Mouse (Mus musculus): ENCODE measurements at regions not wholly inside any gene's neighbourhood (a gene's known extent, or its start where the extent isn't known, plus 50 kb on each side); places are given as distances from the start of the nearest gene placed in this dataset.

DNA sequence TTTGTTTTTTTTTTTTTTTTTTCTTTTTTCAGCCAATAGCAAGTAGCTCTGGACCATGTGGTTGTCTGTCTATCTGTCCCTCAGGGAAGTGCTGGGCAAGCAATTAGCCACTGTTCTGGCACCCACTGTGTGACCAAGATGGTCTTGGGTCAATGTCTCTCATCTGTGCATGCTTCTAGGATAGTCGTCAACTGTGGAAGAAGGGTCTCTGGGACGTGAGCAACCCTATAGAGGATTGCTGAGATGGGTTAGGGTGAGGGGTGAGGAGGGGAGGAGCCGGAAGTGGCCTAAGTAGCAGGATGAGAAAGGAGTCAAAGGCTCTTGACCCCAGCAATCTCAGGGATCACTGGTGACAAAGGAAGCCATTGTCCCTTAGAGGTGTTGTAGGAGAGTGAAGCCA, 259.6 kb downstream of the Foxo1 start:
- H3K4me3 ChIP-seq (replicated peaks): no peak overlapping the region
- H3K27me3 ChIP-seq (replicated peaks): peaks cover 40% of the 10 kb centered on the region
- no peak for TF ChIP-seq FLI1 (IDR thresholded peaks at IDR 0.05; ENCODE audit: low read length)
- TF ChIP-seq GATA1 (IDR thresholded peaks at IDR 0.05; ENCODE audit: borderline replicate concordance, low read length): no peak
- H3K4me1 ChIP-seq: no peaks in the 10 kb centered on the region
- no peaks in the 10 kb centered on the region for H3K36me3 ChIP-seq (replicated peaks; ENCODE audit: low read length)
- peaks cover 4% of the 10 kb centered on the region; the same call in 1 of the 2 replicates for H3K9me3 ChIP-seq

DNA sequence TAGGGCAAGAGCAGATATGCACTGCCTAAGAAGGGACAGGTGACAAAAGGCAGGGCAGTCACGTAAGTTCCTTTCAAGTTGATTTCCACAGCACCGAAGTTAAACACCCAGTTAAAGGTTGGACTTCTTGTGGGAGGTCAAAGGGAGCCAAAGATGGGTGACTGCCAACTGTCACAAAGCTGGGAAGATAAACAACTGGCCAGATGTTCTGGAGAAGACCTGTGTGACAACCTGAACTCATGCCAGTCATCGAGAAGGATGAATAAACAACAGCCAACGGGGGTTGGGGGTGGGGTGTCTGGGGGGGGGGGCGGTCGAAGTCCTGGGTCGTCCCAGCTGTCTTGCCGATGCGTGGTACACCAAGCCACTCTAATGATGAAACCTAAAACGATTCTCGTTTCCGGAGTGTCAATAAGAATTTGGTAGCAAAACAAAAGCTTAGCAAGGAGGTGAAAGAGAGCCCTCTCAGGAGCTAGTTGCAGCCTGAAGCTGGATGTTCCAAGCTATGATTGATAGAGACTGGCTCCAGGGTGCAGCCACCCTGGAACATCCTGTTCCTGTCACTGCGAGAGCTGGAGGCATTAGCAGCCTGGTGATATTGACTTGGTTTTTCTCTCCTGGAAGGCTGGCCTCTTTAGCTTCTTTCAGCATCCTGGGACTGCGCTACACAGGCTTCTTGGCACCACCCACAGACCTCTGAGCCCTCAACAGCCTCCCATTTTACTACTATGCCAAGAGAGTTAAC, 259.0 kb downstream of the Foxo1 start:
- no peaks in the 10 kb centered on the region for H3K36me3 ChIP-seq (replicated peaks; ENCODE audit: low read length)
- H3K4me1 ChIP-seq: no peaks in the 10 kb centered on the region
- H3K4me3 ChIP-seq (replicated peaks): no peak overlapping the region
- H3K9me3 ChIP-seq: peaks cover 4% of the 10 kb centered on the region; the same call in 1 of the 2 replicates
- peaks cover 37% of the 10 kb centered on the region for H3K27me3 ChIP-seq (replicated peaks)
- TF ChIP-seq GATA1 (IDR thresholded peaks at IDR 0.05; ENCODE audit: borderline replicate concordance, low read length) (no peak), FLI1 (IDR thresholded peaks at IDR 0.05; ENCODE audit: low read length) (no peak)

DNA sequence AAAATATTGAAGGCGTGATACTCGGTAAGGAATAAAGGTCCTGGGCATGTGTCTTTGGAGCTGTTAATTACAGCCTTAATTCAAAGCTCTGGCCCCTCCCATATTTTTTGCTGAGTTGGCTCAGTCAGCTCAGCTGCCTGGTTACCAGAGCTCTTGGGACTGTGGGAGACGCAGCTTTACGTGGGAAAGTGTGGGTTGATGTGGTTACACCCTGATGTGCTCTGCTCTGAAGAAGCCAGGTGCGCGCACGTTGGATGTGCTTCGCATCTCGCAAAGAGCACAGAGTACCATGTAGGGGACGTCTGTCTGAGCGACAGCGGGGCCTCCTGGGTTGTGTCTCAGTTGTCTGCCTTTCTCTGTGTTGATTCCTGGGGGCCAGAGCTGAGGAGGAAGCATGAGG, 254.8 kb downstream of the Foxo1 start:
- H3K9me3 ChIP-seq: no peaks in the 10 kb centered on the region
- H3K36me3 ChIP-seq (replicated peaks; ENCODE audit: low read length): no peaks in the 10 kb centered on the region
- TF ChIP-seq GATA1 (IDR thresholded peaks at IDR 0.05; ENCODE audit: borderline replicate concordance, low read length) (no peak), FLI1 (IDR thresholded peaks at IDR 0.05; ENCODE audit: low read length) (no peak)
- peaks cover 34% of the 10 kb centered on the region for H3K27me3 ChIP-seq (replicated peaks)
- no peaks in the 10 kb centered on the region for H3K4me1 ChIP-seq
- no peak overlapping the region for H3K4me3 ChIP-seq (replicated peaks)

GRCm38 (mm10) chr3:52520609-52520947, 252.4 kb downstream of the Foxo1 start:
- H3K36me3 ChIP-seq (replicated peaks; ENCODE audit: low read length): no peaks in the 10 kb centered on the region
- H3K4me3 ChIP-seq (replicated peaks): no peak overlapping the region
- TF ChIP-seq FLI1 (IDR thresholded peaks at IDR 0.05; ENCODE audit: low read length) (no peak), GATA1 (IDR thresholded peaks at IDR 0.05; ENCODE audit: borderline replicate concordance, low read length) (no peak)

DNA sequence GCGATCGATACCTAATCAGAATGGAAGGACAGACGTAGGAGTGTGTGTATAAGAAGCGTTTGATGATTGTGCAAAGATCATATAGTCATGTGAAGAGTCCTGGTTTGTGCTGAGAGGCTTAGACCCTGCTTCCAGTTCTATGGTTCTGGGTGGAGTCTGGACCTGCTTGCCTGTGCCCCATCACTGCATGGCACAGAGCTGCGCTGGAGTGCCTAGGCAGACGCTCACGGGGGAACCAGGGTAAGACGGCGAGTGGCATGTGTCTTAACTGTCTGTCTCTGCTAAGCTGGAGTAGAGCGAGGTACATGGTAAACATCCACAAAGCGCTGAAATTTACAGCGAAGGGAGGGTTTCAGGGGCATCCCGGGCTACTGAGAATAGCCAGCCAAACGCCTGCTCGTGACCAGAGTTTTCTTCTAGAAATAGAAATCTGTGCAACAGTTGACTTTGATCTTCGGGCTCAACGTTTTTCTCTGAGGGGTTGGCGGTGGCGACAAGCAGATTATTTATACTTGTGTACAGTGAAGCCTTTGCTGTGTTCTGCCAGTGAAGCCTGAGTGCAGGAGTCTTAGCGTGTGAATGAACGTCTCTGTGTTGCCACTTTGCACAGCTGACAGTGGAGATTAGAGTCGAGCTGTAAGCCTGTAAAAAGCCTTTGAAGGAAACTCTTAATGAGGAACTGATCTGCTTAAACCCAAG, 251.9 kb downstream of the Foxo1 start:
- no peak for TF ChIP-seq FLI1 (IDR thresholded peaks at IDR 0.05; ENCODE audit: low read length)
- no peak for TF ChIP-seq GATA1 (IDR thresholded peaks at IDR 0.05; ENCODE audit: borderline replicate concordance, low read length)
- Histone ChIP-seq H3K4me1 (no peaks in the 10 kb centered on the region), H3K27me3 (replicated peaks) (peaks cover 26% of the 10 kb centered on the region), H3K4me3 (replicated peaks) (no peak overlapping the region), H3K36me3 (replicated peaks; ENCODE audit: low read length) (no peaks in the 10 kb centered on the region), H3K9me3 (peaks cover 7% of the 10 kb centered on the region)

More at GRCm38 (mm10) chr3:52520609-52520947, 252.4 kb downstream of the Foxo1 start:
- peaks cover 30% of the 10 kb centered on the region for H3K27me3 ChIP-seq (replicated peaks)
- H3K9me3 ChIP-seq: peaks cover 7% of the 10 kb centered on the region
- no peaks in the 10 kb centered on the region for H3K4me1 ChIP-seq

GRCm38 (mm10) chr3:52517808-52518207, 249.7 kb downstream of the Foxo1 start:
- peaks cover 32% of the 10 kb centered on the region for H3K27me3 ChIP-seq (replicated peaks)

DNA sequence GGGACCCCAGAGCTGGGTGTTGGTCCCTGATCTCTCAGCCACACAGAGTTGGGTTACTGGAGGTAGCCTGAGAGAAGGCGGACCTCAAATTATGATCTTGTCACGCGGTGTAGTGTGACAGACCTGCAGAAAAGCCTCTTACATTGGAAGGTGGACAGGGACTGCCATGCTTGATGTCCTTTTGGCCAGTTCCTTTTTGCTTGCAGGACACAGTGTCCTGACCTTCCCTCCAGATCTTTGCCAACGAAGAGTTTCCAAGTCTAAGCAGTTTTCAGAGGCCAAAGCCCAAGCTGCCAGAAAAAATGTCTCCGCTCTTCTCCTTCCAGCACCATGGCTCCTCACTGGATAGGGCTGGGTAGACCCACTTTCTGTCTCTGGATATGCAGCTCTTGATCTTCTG, 248.6 kb downstream of the Foxo1 start:
- peaks cover 32% of the 10 kb centered on the region for H3K27me3 ChIP-seq (replicated peaks)
- H3K4me1 ChIP-seq: no peaks in the 10 kb centered on the region
- no peak overlapping the region for H3K4me3 ChIP-seq (replicated peaks)
- no peaks in the 10 kb centered on the region for H3K36me3 ChIP-seq (replicated peaks; ENCODE audit: low read length)
- peaks cover 16% of the 10 kb centered on the region for H3K9me3 ChIP-seq
- TF ChIP-seq FLI1 (IDR thresholded peaks at IDR 0.05; ENCODE audit: low read length) (no peak), GATA1 (IDR thresholded peaks at IDR 0.05; ENCODE audit: borderline replicate concordance, low read length) (no peak)

More at GRCm38 (mm10) chr3:52517808-52518207, 249.7 kb downstream of the Foxo1 start:
- Histone ChIP-seq H3K4me3 (replicated peaks) (no peak overlapping the region), H3K4me1 (no peaks in the 10 kb centered on the region), H3K36me3 (replicated peaks; ENCODE audit: low read length) (no peaks in the 10 kb centered on the region), H3K9me3 (peaks cover 15% of the 10 kb centered on the region)
- TF ChIP-seq GATA1 (IDR thresholded peaks at IDR 0.05; ENCODE audit: borderline replicate concordance, low read length) (no peak), FLI1 (IDR thresholded peaks at IDR 0.05; ENCODE audit: low read length) (no peak)

- no peak overlapping the region for H3K4me3 ChIP-seq (replicated peaks)
- peaks cover 27% of the 10 kb centered on the region for H3K9me3 ChIP-seq
- no peaks in the 10 kb centered on the region for H3K36me3 ChIP-seq (replicated peaks; ENCODE audit: low read length)
- no peaks in the 10 kb centered on the region for H3K4me1 ChIP-seq
- H3K27me3 ChIP-seq (replicated peaks): peaks cover 25% of the 10 kb centered on the region
- TF ChIP-seq GATA1 (IDR thresholded peaks at IDR 0.05; ENCODE audit: borderline replicate concordance, low read length) (no peak), FLI1 (IDR thresholded peaks at IDR 0.05; ENCODE audit: low read length) (no peak)
Measured at GRCm38 (mm10) chr3:52512761-52513160, 244.6 kb downstream of the Foxo1 start.

DNA sequence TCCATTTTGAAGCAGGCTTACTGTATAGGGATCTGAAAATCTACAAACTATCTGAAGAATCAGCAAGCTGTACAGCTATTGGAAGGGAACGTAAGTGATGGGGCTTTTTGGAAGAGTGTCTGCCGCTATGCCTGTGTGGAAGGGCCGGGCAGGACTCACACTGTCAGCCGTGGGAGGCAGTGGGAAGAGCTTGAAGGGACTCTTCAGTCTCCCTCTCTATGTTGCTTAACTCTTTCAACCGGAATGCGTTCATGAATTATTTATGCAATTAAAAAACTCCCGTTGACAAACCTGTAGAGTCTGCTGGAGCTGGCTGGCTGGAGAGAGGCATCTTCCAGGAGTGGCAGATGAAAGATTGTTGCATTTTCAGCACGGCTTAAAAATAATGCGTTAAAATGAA, 243.4 kb downstream of the Foxo1 start:
- H3K27me3 ChIP-seq (replicated peaks): peaks cover 19% of the 10 kb centered on the region
- TF ChIP-seq FLI1 (IDR thresholded peaks at IDR 0.05; ENCODE audit: low read length) (no peak), GATA1 (IDR thresholded peaks at IDR 0.05; ENCODE audit: borderline replicate concordance, low read length) (no peak)
- no peaks in the 10 kb centered on the region for H3K36me3 ChIP-seq (replicated peaks; ENCODE audit: low read length)
- no peak overlapping the region for H3K4me3 ChIP-seq (replicated peaks)
- H3K9me3 ChIP-seq: peaks cover 27% of the 10 kb centered on the region
- no peaks in the 10 kb centered on the region for H3K4me1 ChIP-seq

GRCm38 (mm10) chr3:52510831-52511230, 242.7 kb downstream of the Foxo1 start:
- TF ChIP-seq FLI1 (IDR thresholded peaks at IDR 0.05; ENCODE audit: low read length) (no peak), GATA1 (IDR thresholded peaks at IDR 0.05; ENCODE audit: borderline replicate concordance, low read length) (no peak)

More at GRCm38 (mm10) chr3:52510831-52511230, 242.7 kb downstream of the Foxo1 start:
- Histone ChIP-seq H3K4me3 (replicated peaks) (no peak overlapping the region), H3K9me3 (peaks cover 27% of the 10 kb centered on the region), H3K27me3 (replicated peaks) (peaks cover 18% of the 10 kb centered on the region), H3K4me1 (no peaks in the 10 kb centered on the region), H3K36me3 (replicated peaks; ENCODE audit: low read length) (no peaks in the 10 kb centered on the region)

Measured in megakaryocyte, embryonic 14.5 days (primary cell).